ENCODE assay signal across 9 mouse cellular contexts in genomic region chr19:34500763-34501162, GRCm38 (mm10). TPM values are rescaled to one million over a fixed set of nuclear protein-coding genes. Genes with fewer than 3 reads are reported as not detected.
DNase-seq lines count a peak whose midpoint lies in the region; ATAC-seq lines count a peak whose summit lies in the region.
"Had no signal": no experiment of that assay in that cellular context is flagged by ENCODE, and none has a peak within 500 bp of the region (broad histone marks: within the 10 kb centered on the region; RNA-seq: fewer than 3 reads in every experiment).

No protein-coding gene starts in this region.

- no peaks in the 10 kb centered on the region for H3K4me1 ChIP-seq in hindbrain, embryonic 11.5 days (replicated peaks; ENCODE audit: control insufficient read depth, insufficient read depth, low read length)
- no peaks in the 10 kb centered on the region for H3K4me1 ChIP-seq in hindbrain, embryonic 12.5 days

- WGBS in hindbrain, embryonic 11.5 days = 59% methylated on average over 4 of the region's 4 CpGs
- 53% methylated on average over 4 of the region's 4 CpGs for WGBS in hindbrain, embryonic 12.5 days

- peak; percentile 58 for DNase-seq in hindbrain, embryonic 11.5 days (ENCODE audit: low spot score)
- DNase-seq in cerebellum, adult 11 months = peak; percentile 21
- peak; percentile 13 to 32 for DNase-seq in left cerebral cortex, adult 8-10 months (ENCODE audit: low spot score in 2 of 2)
- DNase-seq in spleen, postnatal 10 days (ENCODE audit: low spot score in 2 of 2) = peak; percentile 32 to 74

- H3K27me3 ChIP-seq in hindbrain, embryonic 11.5 days (ENCODE audit: control insufficient read depth, insufficient read depth, low read length) = no peaks in the 10 kb centered on the region
- no peaks in the 10 kb centered on the region for H3K27me3 ChIP-seq in hindbrain, embryonic 12.5 days
- H3K27me3 ChIP-seq: neural tube, embryonic 13.5 days had no signal

- peak; percentile 67; the same call in 1 of the 2 replicates for ATAC-seq in hindbrain, embryonic 11.5 days (ENCODE audit: low FRiP score)
- no peak for ATAC-seq in hindbrain, embryonic 12.5 days (ENCODE audit: low FRiP score)
- peak; percentile 91 for ATAC-seq in frontal cortex, adult (ENCODE audit: low TSS enrichment)
- ATAC-seq in inflammation-experienced regulatory T-cells, adult 6 months = peak; percentile 93
- peak; percentile 100 for ATAC-seq in megakaryocyte-erythroid progenitor cell, adult 5-6 weeks (replicated peaks; ENCODE audit: low FRiP score, low TSS enrichment, poor library complexity, severe bottlenecking)

- H3K9me3 ChIP-seq in hindbrain, embryonic 11.5 days (ENCODE audit: control insufficient read depth, low read length) = no peaks in the 10 kb centered on the region
- H3K9me3 ChIP-seq in hindbrain, embryonic 12.5 days (replicated peaks) = no peaks in the 10 kb centered on the region
- H3K9me3 ChIP-seq: neural tube, embryonic 13.5 days had no signal

- H3K9ac ChIP-seq in hindbrain, embryonic 11.5 days (ENCODE audit: low read depth, low read length) = no peak overlapping the region
- no peak overlapping the region for H3K9ac ChIP-seq in hindbrain, embryonic 12.5 days
- H3K9ac ChIP-seq: neural tube, embryonic 13.5 days had no signal

- H3K36me3 ChIP-seq in hindbrain, embryonic 11.5 days (ENCODE audit: control insufficient read depth, insufficient read depth, low read length) = no peaks in the 10 kb centered on the region
- H3K36me3 ChIP-seq in hindbrain, embryonic 12.5 days = peaks cover 4% of the 10 kb centered on the region

- H3K27ac ChIP-seq in hindbrain, embryonic 11.5 days (ENCODE audit: low read depth, low read length) = no peak overlapping the region
- H3K27ac ChIP-seq in hindbrain, embryonic 12.5 days = no peak overlapping the region
- H3K27ac ChIP-seq: neural tube, embryonic 13.5 days had no signal

- no peak overlapping the region for H3K4me2 ChIP-seq in hindbrain, embryonic 11.5 days (replicated peaks; ENCODE audit: low read depth, low read length)
- no peak overlapping the region for H3K4me2 ChIP-seq in hindbrain, embryonic 12.5 days (replicated peaks)
- H3K4me2 ChIP-seq: neural tube, embryonic 13.5 days had no signal

- no peak overlapping the region for H3K4me3 ChIP-seq in hindbrain, embryonic 11.5 days (ENCODE audit: low read depth, low read length)
- no peak overlapping the region for H3K4me3 ChIP-seq in hindbrain, embryonic 12.5 days
- H3K4me3 ChIP-seq: neural tube, embryonic 13.5 days had no signal

RNA-seq across cellular contexts. Expression of gene Ch25h, which starts 25.8 kb away (rescaled TPM):
- 0.42 and 1.0 TPM in 2 replicates for polyA plus RNA-seq in hindbrain, embryonic 11.5 days (2014; fragmentation: Nextera tagmentation; extraction: Ambion mirVana)
- 5.5 and 6.1 TPM in 2 replicates for polyA plus RNA-seq in hindbrain, embryonic 12.5 days (2016; fragmentation: Nextera tagmentation; extraction: Ambion mirVana)
- polyA plus RNA-seq in inflammation-experienced regulatory T-cells, adult 6 months (2017; shearing (Covaris generic)) = under 1 TPM in 1 of 3 experiments, not detected in 2; 0.26 TPM
- 1 to 10 TPM in 2 of 4 experiments, under 1 TPM in 1, not detected in 1; 0.35 to 1.6 (median 1.2) TPM for total RNA-seq in left cerebral cortex, adult 8-10 months (2022)
- total RNA-seq in megakaryocyte-erythroid progenitor cell, adult 5-6 weeks (2014; fragmentation: Nextera tagmentation) = not detected in 2 replicates
- total RNA-seq in megakaryocyte-erythroid progenitor cell, adult 5-6 weeks (2017) = not detected in 2 replicates

RNA-seq across cellular contexts. Expression of gene Lipa, which starts 26.5 kb away (rescaled TPM):
- polyA plus RNA-seq in hindbrain, embryonic 11.5 days (2014; fragmentation: Nextera tagmentation; extraction: Ambion mirVana) = 27.3 and 28.2 TPM in 2 replicates
- 28.6 and 31.5 TPM in 2 replicates for polyA plus RNA-seq in hindbrain, embryonic 12.5 days (2016; fragmentation: Nextera tagmentation; extraction: Ambion mirVana)
- 10 to 100 TPM; 64.4 to 96.0 (median 93.8) TPM for polyA plus RNA-seq in inflammation-experienced regulatory T-cells, adult 6 months (2017; shearing (Covaris generic))
- 10 to 100 TPM; 15.7 to 21.3 (median 17.4) TPM for total RNA-seq in left cerebral cortex, adult 8-10 months (2022)
- 31.6 and 38.3 TPM in 2 replicates for total RNA-seq in megakaryocyte-erythroid progenitor cell, adult 5-6 weeks (2014; fragmentation: Nextera tagmentation)
- total RNA-seq in megakaryocyte-erythroid progenitor cell, adult 5-6 weeks (2017) = 26.1 and 28.3 TPM in 2 replicates

RNA-seq across cellular contexts. Expression of gene Ifit2, which starts 49.7 kb away (rescaled TPM):
- 3.7 and 4.2 TPM in 2 replicates for polyA plus RNA-seq in hindbrain, embryonic 11.5 days (2014; fragmentation: Nextera tagmentation; extraction: Ambion mirVana)
- 4.2 and 4.8 TPM in 2 replicates for polyA plus RNA-seq in hindbrain, embryonic 12.5 days (2016; fragmentation: Nextera tagmentation; extraction: Ambion mirVana)
- 10 to 100 TPM; 21.6 to 26.7 (median 26.3) TPM for polyA plus RNA-seq in inflammation-experienced regulatory T-cells, adult 6 months (2017; shearing (Covaris generic))
- 1 to 10 TPM; 7.1 to 9.4 (median 7.2) TPM for total RNA-seq in left cerebral cortex, adult 8-10 months (2022)
- 7.1 and 7.6 TPM in 2 replicates for total RNA-seq in megakaryocyte-erythroid progenitor cell, adult 5-6 weeks (2014; fragmentation: Nextera tagmentation)
- 13.4 and 15.4 TPM in 2 replicates for total RNA-seq in megakaryocyte-erythroid progenitor cell, adult 5-6 weeks (2017)
